Mouse (Mus musculus): ENCODE data around the gene Ttll5.

DNA sequence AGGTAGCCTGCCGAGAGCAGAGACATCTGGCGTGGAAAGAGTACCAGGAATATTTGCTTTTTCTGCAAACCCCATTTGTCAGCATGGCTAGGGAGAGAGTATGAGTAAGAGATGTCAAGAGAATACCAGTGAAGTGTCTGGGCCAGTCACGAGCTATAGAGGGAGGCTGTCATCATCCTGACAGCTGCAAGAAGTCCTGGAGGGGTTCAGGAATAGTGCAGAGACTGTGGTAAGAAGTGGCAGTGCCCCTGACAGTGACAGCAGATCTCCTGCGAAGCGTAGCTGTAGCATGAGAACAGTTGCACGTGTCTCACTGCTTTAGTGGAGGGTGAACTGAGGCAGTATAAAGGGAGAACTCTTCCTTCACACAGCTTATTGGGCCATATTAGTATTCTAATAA lies 197.1 kb downstream of the Ttll5 start:
- TF ChIP-seq CTCF (IDR thresholded peaks at IDR 0.05; ENCODE audit: extremely low read depth, insufficient read length, insufficient replicate concordance, low read depth, low read length) (no peak), POLR2A (IDR thresholded peaks at IDR 0.05; ENCODE audit: low read depth, low read length) (no peak)

Data from small intestine, adult 2 months (tissue).